Mouse (Mus musculus) liver, embryonic 15.5 days (tissue): ENCODE results near the gene 1700029I15Rik. TPM values are rescaled to one million over a fixed set of nuclear protein-coding genes. Genes with fewer than 3 reads are reported as not detected.
"Not testable (repeated sequence)": the region's sequence is repeated elsewhere in the genome, so short reads cannot be mapped to it uniquely, and the experiment has no call there.

Source experiments
- ATAC-seq: fragments of 200-750 bp; cut with Nextera tagmentation; 2 replicates; pipeline ENCODE4 v1.8.0; 2017; ENCODE audit warnings: moderate number of reproducible peaks, mild to moderate bottlenecking, moderate library complexity; ENCODE audit not compliant: insufficient read depth
- H3K27ac ChIP-seq: fragments of 300-500 bp; sonication (generic); replicated peaks from 2 replicates; pipeline ENCODE4 v1.5.1; 2015; ENCODE audit warnings: mild to moderate bottlenecking, inconsistent platforms
- H3K27me3 ChIP-seq: fragments of 300-500 bp; sonication (generic); 2 replicates; pipeline ENCODE4 v1.6.1; 2015; ENCODE audit warnings: mild to moderate bottlenecking, inconsistent platforms
- H3K36me3 ChIP-seq: fragments of 300-500 bp; sonication (generic); replicated peaks from 2 replicates; pipeline ENCODE4 v1.6.1; 2015; ENCODE audit warnings: moderate library complexity, mild to moderate bottlenecking, inconsistent platforms
- H3K4me1 ChIP-seq: fragments of 300-500 bp; sonication (generic); replicated peaks from 2 replicates; pipeline ENCODE4 v1.6.1; 2015; ENCODE audit warnings: inconsistent platforms
- H3K4me2 ChIP-seq: fragments of 300-500 bp; sonication (generic); 2 replicates; pipeline ENCODE4 v1.6.1; 2015; ENCODE audit warnings: moderate library complexity, mild to moderate bottlenecking, inconsistent platforms
- H3K4me3 ChIP-seq: fragments of 300-500 bp; sonication (generic); replicated peaks from 2 replicates; pipeline ENCODE4 v1.5.1; 2015; ENCODE audit warnings: mild to moderate bottlenecking, inconsistent platforms
- H3K9ac ChIP-seq: fragments of 300-500 bp; sonication (generic); 2 replicates; pipeline ENCODE4 v1.6.1; 2015; ENCODE audit warnings: moderate library complexity, mild to moderate bottlenecking, inconsistent platforms
- H3K9me3 ChIP-seq: fragments of 300-500 bp; sonication (generic); replicated peaks from 2 replicates; pipeline ENCODE4 v1.6.1; 2016; ENCODE audit warnings: inconsistent platforms
- WGBS: fragments of 180-500 bp; shearing (Covaris S2); methylation state at CpG from one replicate; pipeline ENCODE4 v1.1.7; 2015; ENCODE audit warnings: mixed read lengths; ENCODE audit not compliant: insufficient replicate concordance; 5-methylcytosine and 5-hydroxymethylcytosine counted together
- polyA plus RNA-seq: library from polyadenylated mRNA; unstranded; fragments of >200 nt; fragmentation: Nextera tagmentation; extraction: Ambion mirVana; gene quantifications from 2 replicates; pipeline ENCODE4 v1.2.1, GENCODE M21; 2015

The 1700029I15Rik gene
- polyA plus RNA-seq, 1 experiment from 2014 or later = 1.4 TPM

GRCm38 (mm10) chr2:92392318-92393264, 10.3 kb downstream of the 1700029I15Rik start:
- Histone ChIP-seq H3K4me3 (0 out of 2 replicates have a peak overlapping the region, but pooled peaks have one; percentile 15), H3K4me1 (peaks cover 24% of the 10 kb centered on the region), H3K27ac (no peak overlapping the region), H3K9ac (no peak overlapping the region), H3K4me2 (peak overlapping the region; percentile 35), H3K9me3 (no peaks in the 10 kb centered on the region), H3K27me3 (peaks cover 77% of the 10 kb centered on the region), H3K36me3 (no peaks in the 10 kb centered on the region)
- 4% methylated on average over 26 of the region's 26 CpGs for WGBS
- ATAC-seq = no peak

GRCm38 (mm10) chr2:92395535-92395934, 13.2 kb downstream of the 1700029I15Rik start:
- no peaks in the 10 kb centered on the region for H3K9me3 ChIP-seq
- no peak for ATAC-seq
- H3K4me2 ChIP-seq = no peak overlapping the region
- H3K27me3 ChIP-seq = peaks cover 65% of the 10 kb centered on the region
- no peak overlapping the region for H3K9ac ChIP-seq
- WGBS = 68% methylated on average over 3 of the region's 3 CpGs
- no peak overlapping the region for H3K4me3 ChIP-seq
- H3K27ac ChIP-seq = no peak overlapping the region
- H3K4me1 ChIP-seq = peaks cover 11% of the 10 kb centered on the region; the same call in 1 of the 2 replicates
- no peaks in the 10 kb centered on the region for H3K36me3 ChIP-seq

- H3K36me3 ChIP-seq = no peaks in the 10 kb centered on the region
- H3K4me1 ChIP-seq = peaks cover 9% of the 10 kb centered on the region; the same call in 1 of the 2 replicates
- H3K27ac ChIP-seq = no peak overlapping the region
- 54% methylated on average over 1 of the region's 1 CpGs for WGBS
- H3K9ac ChIP-seq = no peak overlapping the region
- no peak overlapping the region for H3K4me2 ChIP-seq
- H3K9me3 ChIP-seq = no peaks in the 10 kb centered on the region
- peaks cover 65% of the 10 kb centered on the region for H3K27me3 ChIP-seq
- no peak overlapping the region for H3K4me3 ChIP-seq
- no peak for ATAC-seq
These were observed 15.1 kb downstream of the 1700029I15Rik start for GRCm38 (mm10) chr2:92397436-92397835.

GRCm38 (mm10) chr2:92399877-92400276, 17.5 kb downstream of the 1700029I15Rik start:
- WGBS = 67% methylated on average over 4 of the region's 4 CpGs
- not testable (repeated sequence) for H3K9ac ChIP-seq, H3K36me3 ChIP-seq, H3K4me3 ChIP-seq, H3K4me2 ChIP-seq, ATAC-seq, H3K27ac ChIP-seq, H3K4me1 ChIP-seq, H3K9me3 ChIP-seq
- peaks cover 42% of the 10 kb centered on the region for H3K27me3 ChIP-seq

- H3K9me3 ChIP-seq = no peaks in the 10 kb centered on the region
These were observed 18.3 kb downstream of the 1700029I15Rik start for GRCm38 (mm10) chr2:92400682-92401081.

GRCm38 (mm10) chr2:92401091-92401561, 18.8 kb downstream of the 1700029I15Rik start, which contains the start of gene Mapk8ip1:
Gene Mapk8ip1 (minus strand): TSS chr2:92401263.
- peaks cover 6% of the 10 kb centered on the region; the same call in 1 of the 2 replicates for H3K4me1 ChIP-seq
- H3K9ac ChIP-seq = peak within 1 kb of the TSS; percentile 25; the same call in 1 of the 2 replicates
- H3K27ac ChIP-seq = no peak within 1 kb of the TSS
- H3K4me3 ChIP-seq = peak within 1 kb of the TSS; percentile 52
- H3K4me2 ChIP-seq = peak within 1 kb of the TSS; percentile 67
- peaks cover 38% of the 10 kb centered on the region for H3K27me3 ChIP-seq
- ATAC-seq = peak; percentile 23; the same call in 1 of the 2 replicates
- H3K9me3 ChIP-seq = no peaks in the 10 kb centered on the region
- peaks cover 20% of the 10 kb centered on the region for H3K36me3 ChIP-seq
- WGBS = 2% methylated on average over 58 of the region's 59 CpGs

More at GRCm38 (mm10) chr2:92400682-92401081, 18.3 kb downstream of the 1700029I15Rik start:
- peak overlapping the region; percentile 25; the same call in 1 of the 2 replicates for H3K9ac ChIP-seq
- H3K36me3 ChIP-seq = peaks cover 17% of the 10 kb centered on the region
- WGBS = 9% methylated on average over 22 of the region's 22 CpGs
- H3K27ac ChIP-seq = no peak overlapping the region
- peaks cover 6% of the 10 kb centered on the region; the same call in 1 of the 2 replicates for H3K4me1 ChIP-seq
- peaks cover 38% of the 10 kb centered on the region for H3K27me3 ChIP-seq
- peak overlapping the region; percentile 52 for H3K4me3 ChIP-seq
- H3K4me2 ChIP-seq = peak overlapping the region; percentile 67
- ATAC-seq = no peak

GRCm38 (mm10) chr2:92402591-92403326, 20.4 kb downstream of the 1700029I15Rik start:
- ATAC-seq = no peak
- no peak overlapping the region for H3K4me3 ChIP-seq
- H3K27me3 ChIP-seq = peaks cover 38% of the 10 kb centered on the region
- H3K36me3 ChIP-seq = peaks cover 33% of the 10 kb centered on the region
- WGBS = 66% methylated on average over 4 of the region's 4 CpGs
- no peak overlapping the region for H3K4me2 ChIP-seq
- no peaks in the 10 kb centered on the region for H3K9me3 ChIP-seq
- H3K9ac ChIP-seq = no peak overlapping the region
- peaks cover 6% of the 10 kb centered on the region; the same call in 1 of the 2 replicates for H3K4me1 ChIP-seq
- H3K27ac ChIP-seq = no peak overlapping the region

GRCm38 (mm10) chr2:92403776-92404319, 21.5 kb downstream of the 1700029I15Rik start:
- peaks cover 34% of the 10 kb centered on the region for H3K27me3 ChIP-seq
- peaks cover 6% of the 10 kb centered on the region; the same call in 1 of the 2 replicates for H3K4me1 ChIP-seq
- no peak overlapping the region for H3K9ac ChIP-seq
- peaks cover 43% of the 10 kb centered on the region for H3K36me3 ChIP-seq
- ATAC-seq = no peak
- no peak overlapping the region for H3K4me3 ChIP-seq
- no peak overlapping the region for H3K27ac ChIP-seq
- no peak overlapping the region for H3K4me2 ChIP-seq
- H3K9me3 ChIP-seq = no peaks in the 10 kb centered on the region
- 77% methylated on average over 5 of the region's 5 CpGs for WGBS

GRCm38 (mm10) chr2:92404737-92405136, 22.4 kb downstream of the 1700029I15Rik start:
- no peak overlapping the region for H3K27ac ChIP-seq
- peaks cover 6% of the 10 kb centered on the region; the same call in 1 of the 2 replicates for H3K4me1 ChIP-seq
- WGBS = 80% methylated on average over 6 of the region's 6 CpGs
- H3K4me3 ChIP-seq = no peak overlapping the region
- no peak for ATAC-seq
- peaks cover 52% of the 10 kb centered on the region for H3K36me3 ChIP-seq
- peaks cover 25% of the 10 kb centered on the region for H3K27me3 ChIP-seq
- no peaks in the 10 kb centered on the region for H3K9me3 ChIP-seq
- no peak overlapping the region for H3K4me2 ChIP-seq
- H3K9ac ChIP-seq = no peak overlapping the region

- H3K27me3 ChIP-seq = peaks cover 19% of the 10 kb centered on the region
- H3K4me3 ChIP-seq = no peak overlapping the region
- ATAC-seq = no peak
- no peak overlapping the region for H3K27ac ChIP-seq
- no peaks in the 10 kb centered on the region for H3K9me3 ChIP-seq
- 87% methylated on average over 7 of the region's 7 CpGs for WGBS
- peaks cover 62% of the 10 kb centered on the region for H3K36me3 ChIP-seq
- H3K4me1 ChIP-seq = peaks cover 6% of the 10 kb centered on the region; the same call in 1 of the 2 replicates
- no peak overlapping the region for H3K9ac ChIP-seq
- no peak overlapping the region for H3K4me2 ChIP-seq
These were observed 23.3 kb downstream of the 1700029I15Rik start for GRCm38 (mm10) chr2:92405687-92406086.
